Mouse (Mus musculus) left cerebral cortex, postnatal 14 days (tissue): Measurements from ENCODE around the gene Lhx4. TPM values are rescaled to one million over a fixed set of nuclear protein-coding genes. Genes with fewer than 3 reads are reported as not detected.

ENCODE experiments used
- total RNA-seq, 2 experiments: library from RNA; stranded (reverse); gene quantifications; 2 replicates each; pipeline ENCODE4 v1.2.3; 2021

Gene Lhx4
- total RNA-seq, 2 experiments from 2014 or later, result not detected

Other genes starting within 250 kb of the Lhx4 start
- 100 to 1,000 TPM in 1 of 2 experiments, 10 to 100 TPM in 1; 97.5 to 105 TPM for gene Acbd6, start 193.6 kb downstream of the Lhx4 start, total RNA-seq
- gene Qsox1, start 61.2 kb upstream of the Lhx4 start, total RNA-seq, result 10 to 100 TPM; 27.1 to 34.2 TPM
- gene Cep350, start 221.6 kb upstream of the Lhx4 start, total RNA-seq, result 10 to 100 TPM; 36.5 to 39.5 TPM